In genomic region chr2:144078897-144079296, GRCm38 (mm10) we compare ENCODE assay signal across 27 mouse cellular contexts. TPM values are rescaled to one million over a fixed set of nuclear protein-coding genes. Genes with fewer than 3 reads are reported as not detected.
"Had no signal": no experiment of that assay in that cellular context is flagged by ENCODE, and none has a peak within 500 bp of the region (broad histone marks: within the 10 kb centered on the region; RNA-seq: fewer than 3 reads in every experiment).

No protein-coding gene starts in this region.

- DNase-seq: liver, embryonic 13.5 days; liver, postnatal 0 days; lung, adult 2 months; lung, postnatal 14 days; lung, postnatal 4 days; retina, postnatal 1 day; right cerebral cortex, adult 18-20 months; right cerebral cortex, postnatal 25 days; right cerebral cortex, postnatal 4 days; thymus, adult 2 months; thymus, postnatal 25 days; thymus, postnatal 4 days had no signal

- H3K9me3 ChIP-seq: liver, embryonic 13.5 days; liver, embryonic 15.5 days; lung, embryonic 15.5 days; megakaryocyte, embryonic 14.5 days; midbrain, embryonic 13.5 days; midbrain, embryonic 15.5 days; neural tube, embryonic 13.5 days; neural tube, embryonic 15.5 days had no signal

- H3K4me2 ChIP-seq: liver, embryonic 13.5 days; liver, embryonic 15.5 days; lung, embryonic 15.5 days; midbrain, embryonic 11.5 days; midbrain, embryonic 13.5 days; midbrain, embryonic 15.5 days; neural tube, embryonic 13.5 days; neural tube, embryonic 15.5 days had no signal

- H3K9ac ChIP-seq: liver, embryonic 13.5 days; liver, embryonic 15.5 days; liver, postnatal 0 days; lung, embryonic 15.5 days; midbrain, embryonic 13.5 days; midbrain, embryonic 15.5 days; neural tube, embryonic 13.5 days; neural tube, embryonic 15.5 days had no signal

- H3K27ac ChIP-seq: liver, embryonic 13.5 days; liver, embryonic 15.5 days; lung, embryonic 15.5 days; midbrain, embryonic 13.5 days; midbrain, embryonic 15.5 days; neural tube, embryonic 13.5 days; neural tube, embryonic 15.5 days had no signal

- H3K4me1 ChIP-seq: liver, embryonic 15.5 days; lung, embryonic 15.5 days; midbrain, embryonic 13.5 days; midbrain, embryonic 15.5 days; neural tube, embryonic 13.5 days; neural tube, embryonic 15.5 days had no signal

- H3K4me3 ChIP-seq: liver, embryonic 13.5 days; liver, embryonic 15.5 days; lung, embryonic 15.5 days; megakaryocyte, embryonic 14.5 days; midbrain, embryonic 13.5 days; midbrain, embryonic 15.5 days; neural tube, embryonic 13.5 days; neural tube, embryonic 15.5 days had no signal

- H3K36me3 ChIP-seq: liver, embryonic 13.5 days; liver, embryonic 15.5 days; lung, embryonic 15.5 days; midbrain, embryonic 13.5 days; midbrain, embryonic 15.5 days; neural tube, embryonic 13.5 days; neural tube, embryonic 15.5 days had no signal

- ATAC-seq: liver, postnatal 0 days; lung, postnatal 0 days; midbrain, embryonic 13.5 days; midbrain, embryonic 15.5 days had no signal

- H3K27me3 ChIP-seq: liver, embryonic 13.5 days; liver, embryonic 15.5 days; lung, embryonic 15.5 days; midbrain, embryonic 13.5 days; midbrain, embryonic 15.5 days; neural tube, embryonic 13.5 days; neural tube, embryonic 15.5 days had no signal

RNA-seq across cellular contexts. Expression of gene Banf2, which starts 46.0 kb away (rescaled TPM):
- total RNA-seq: midbrain, postnatal 0 days; monocyte, adult 5-6 weeks had no signal
- polyA plus RNA-seq: liver, embryonic 13.5 days; liver, embryonic 15.5 days; liver, postnatal 0 days; lung, adult 2 months; lung, embryonic 15.5 days; lung, postnatal 0 days; midbrain, embryonic 11.5 days; midbrain, embryonic 13.5 days; midbrain, embryonic 15.5 days; midbrain, postnatal 0 days; neural tube, embryonic 11.5 days; neural tube, embryonic 13.5 days; neural tube, embryonic 15.5 days; spleen, adult 2 months; stomach, embryonic 16.5 days; thymus, adult 2 months; urinary bladder, adult 2 months had no signal
